Mouse (Mus musculus) brain, embryonic 18.5 days (tissue): ENCODE results near the gene Rabep2.
"Not testable (repeated sequence)": the region's sequence is repeated elsewhere in the genome, so short reads cannot be mapped to it uniquely, and the experiment has no call there.

Experiments used
- DNase-seq: peaks from one replicate; pipeline ENCODE4 v3.0.0-alpha.2; 2012; ENCODE audit warnings: low read depth, low spot score

Gene Rabep2

DNA sequence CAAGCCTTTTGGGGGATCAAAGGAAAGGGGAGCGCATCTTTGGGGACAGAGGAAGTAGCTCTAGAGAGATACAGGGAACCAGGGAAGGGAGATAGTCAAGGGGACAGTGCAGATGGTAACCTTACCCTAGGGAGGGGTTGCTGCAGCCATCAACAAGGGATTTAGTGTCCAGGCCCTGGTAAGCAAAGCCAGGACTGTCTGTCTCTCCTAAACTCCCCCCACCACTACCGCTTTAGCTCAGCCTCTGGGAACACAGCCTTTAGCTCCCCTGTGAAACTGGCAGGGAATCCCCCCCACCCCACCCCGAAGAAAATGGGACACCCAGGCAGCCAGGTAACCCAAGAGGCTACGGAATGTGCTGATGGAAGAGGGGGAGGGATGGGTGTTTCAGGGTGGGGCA is 35.0 kb downstream of the Rabep2 start:
- no peak for DNase-seq

DNA sequence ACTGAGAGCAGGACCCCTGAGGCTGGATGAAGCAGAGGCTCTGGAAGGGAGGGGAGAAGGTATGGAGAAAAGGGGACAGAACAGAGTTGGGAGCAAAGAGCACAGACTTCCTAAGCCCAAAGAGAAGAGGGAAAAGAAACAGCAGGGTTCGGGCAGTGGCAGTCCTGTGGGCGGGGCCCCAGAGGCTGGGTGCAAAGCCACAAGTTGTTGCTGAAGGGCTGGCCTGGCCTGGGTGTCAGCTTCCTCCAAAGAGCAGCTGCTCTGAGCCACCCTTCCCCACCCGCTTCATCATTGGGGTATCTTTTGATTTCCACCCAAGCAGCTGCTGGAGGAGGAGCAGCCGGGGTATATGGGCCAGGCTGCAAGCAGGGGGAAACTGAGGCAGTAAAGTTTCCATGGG is 35.6 kb downstream of the Rabep2 start:
- no peak for DNase-seq

DNA sequence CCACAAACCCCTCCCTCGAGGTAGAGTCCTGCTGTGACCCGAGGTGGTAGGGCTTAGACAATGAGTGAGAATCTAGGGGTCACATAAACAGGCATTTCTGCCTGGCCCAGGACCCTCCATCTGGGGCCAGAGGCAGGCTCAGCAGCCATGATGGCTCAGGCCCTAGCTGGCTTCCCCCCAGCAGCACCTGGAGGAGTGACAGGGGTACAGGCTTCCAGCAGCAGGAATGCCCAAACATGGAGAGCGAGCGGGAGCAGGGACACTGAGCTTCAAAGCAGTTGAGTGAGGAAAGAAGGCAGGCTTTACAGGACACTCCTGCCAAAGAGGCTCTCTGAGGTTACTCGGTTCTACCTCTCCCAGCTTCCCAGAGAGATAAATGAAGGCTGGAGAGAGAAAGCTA is 36.3 kb downstream of the Rabep2 start:
- no peak for DNase-seq

DNA sequence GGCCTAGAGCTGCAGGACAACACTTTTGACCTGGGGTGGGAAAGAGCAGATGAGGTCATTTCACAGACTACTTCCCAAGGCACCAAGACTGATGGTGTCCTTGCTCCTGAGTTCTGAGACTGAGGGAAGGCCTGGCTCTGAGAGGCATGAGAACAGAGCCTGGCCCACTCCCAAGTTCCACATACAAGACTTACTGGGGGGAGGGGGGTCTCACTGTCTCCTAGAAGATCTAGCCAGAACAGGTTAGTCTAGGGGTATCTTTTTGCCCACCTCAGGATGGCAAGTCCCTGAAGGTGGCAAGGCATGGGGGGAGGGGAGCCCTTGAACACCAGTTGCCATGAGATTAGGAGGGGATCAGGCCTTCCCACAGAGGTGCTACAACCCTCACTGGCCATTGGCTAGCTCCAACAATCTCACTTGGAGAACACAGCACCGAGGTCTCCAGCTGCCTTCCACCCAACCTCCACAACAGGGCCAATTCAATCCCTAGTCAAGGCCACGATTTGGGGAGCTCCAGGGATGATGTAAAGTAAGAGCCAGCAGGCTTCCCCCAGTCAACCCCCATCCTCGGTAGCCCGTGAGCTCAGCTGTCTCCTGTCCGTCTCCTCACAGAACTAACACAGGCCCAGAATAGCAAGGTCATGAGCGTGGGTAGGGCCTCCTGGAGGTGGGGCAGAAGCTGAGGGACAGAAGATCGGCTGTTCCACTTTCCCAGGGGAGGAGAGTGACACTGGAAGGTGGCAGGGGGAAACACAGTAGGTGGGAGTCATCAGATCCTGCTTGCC is 36.9 kb downstream of the Rabep2 start:
- DNase-seq: no peak

DNA sequence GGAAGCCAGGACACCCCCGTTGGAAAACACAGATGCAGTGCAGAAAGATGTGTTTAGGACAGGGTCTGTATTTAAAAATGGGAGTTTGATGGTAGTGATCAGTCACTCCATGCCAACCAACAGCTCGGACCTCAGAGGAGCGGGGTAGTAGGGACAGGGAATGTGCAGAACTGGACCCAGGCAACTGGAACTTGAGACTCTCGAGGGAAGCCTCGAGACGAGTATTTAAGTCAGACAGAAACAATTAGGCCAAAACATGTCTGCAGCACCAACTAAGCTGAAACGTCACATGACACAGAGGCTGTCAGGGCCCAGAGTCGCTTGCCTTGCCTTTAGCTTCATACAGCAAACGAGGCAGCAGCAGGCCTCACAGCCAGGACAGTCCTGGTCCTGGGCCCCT is 37.6 kb downstream of the Rabep2 start:
- DNase-seq: no peak

DNA sequence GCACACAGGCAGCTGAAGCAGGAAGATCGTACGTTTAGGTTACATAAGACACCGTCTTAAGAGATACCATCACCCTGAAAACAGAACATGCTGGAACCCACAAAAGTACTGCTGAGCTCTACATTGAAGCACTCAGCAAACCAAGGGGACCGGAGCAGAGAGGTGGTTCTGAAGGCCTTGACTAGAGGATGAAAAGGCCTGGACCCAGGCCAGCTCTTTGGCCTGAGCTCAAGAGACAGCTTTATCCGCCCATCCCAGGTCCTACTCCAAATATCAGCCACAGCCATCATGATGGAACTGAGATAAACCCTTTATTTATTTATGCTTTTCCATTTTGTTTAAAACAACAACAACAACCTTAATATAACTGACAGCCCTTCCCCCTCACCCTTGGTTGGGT is 38.1 kb downstream of the Rabep2 start:
- DNase-seq: no peak

DNA sequence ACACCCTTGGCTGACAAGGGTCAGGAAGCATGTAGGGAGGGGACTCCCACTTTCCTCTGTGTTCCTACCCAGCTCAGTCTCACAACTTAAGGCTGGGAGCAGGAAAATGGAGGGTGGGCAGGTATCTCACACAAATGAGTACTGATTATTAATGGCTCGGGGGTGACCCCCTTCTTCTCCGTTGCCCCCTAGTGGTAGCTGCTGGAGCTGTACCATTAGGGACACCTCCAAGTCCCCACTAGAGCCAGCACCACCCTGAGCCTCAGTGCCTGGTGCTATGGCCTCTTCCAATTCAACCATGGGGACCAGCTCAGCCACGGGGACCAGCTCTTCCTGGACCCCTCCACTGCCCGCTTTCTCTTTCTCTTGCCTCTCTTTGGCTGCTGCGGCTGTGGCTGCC is 38.7 kb downstream of the Rabep2 start:
- DNase-seq: no peak

DNA sequence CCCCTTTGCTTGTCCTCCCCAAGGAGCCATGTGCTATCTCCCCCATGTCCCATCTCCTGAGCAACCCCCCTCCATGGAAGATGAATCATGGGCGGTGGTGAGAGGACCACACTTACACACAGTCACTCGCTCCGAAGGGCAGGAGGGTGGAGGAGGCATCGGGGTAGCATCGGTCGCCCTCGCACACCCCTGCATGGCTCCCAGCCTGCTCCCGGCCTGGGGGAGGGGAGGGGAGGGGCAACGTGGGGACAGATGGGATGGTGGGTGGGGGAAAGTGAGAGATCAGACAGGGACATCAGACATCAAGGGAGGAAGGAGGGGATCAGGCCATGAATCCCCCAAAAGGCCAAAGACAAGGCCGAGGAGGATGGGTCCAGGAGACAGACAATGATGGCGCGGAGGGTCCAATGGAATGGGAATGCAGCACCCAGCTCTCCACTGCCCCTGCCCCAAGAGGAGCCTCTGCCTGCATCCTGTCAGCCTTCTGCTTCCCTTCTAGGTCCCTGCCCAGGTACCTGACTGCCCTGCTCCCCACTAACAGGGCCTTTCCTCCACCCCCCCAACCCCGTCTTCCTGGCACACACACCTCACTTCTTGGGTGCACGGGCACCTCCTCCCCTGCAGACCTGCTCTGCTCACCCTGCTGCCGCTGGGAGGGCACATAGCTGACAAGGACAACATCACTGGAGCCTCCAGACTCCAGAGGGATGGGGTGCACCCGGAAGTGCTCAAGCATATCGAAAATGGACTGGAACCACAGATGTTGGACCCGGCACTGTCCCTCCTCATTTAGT is 39.5 kb downstream of the Rabep2 start:
- DNase-seq: no peak

DNA sequence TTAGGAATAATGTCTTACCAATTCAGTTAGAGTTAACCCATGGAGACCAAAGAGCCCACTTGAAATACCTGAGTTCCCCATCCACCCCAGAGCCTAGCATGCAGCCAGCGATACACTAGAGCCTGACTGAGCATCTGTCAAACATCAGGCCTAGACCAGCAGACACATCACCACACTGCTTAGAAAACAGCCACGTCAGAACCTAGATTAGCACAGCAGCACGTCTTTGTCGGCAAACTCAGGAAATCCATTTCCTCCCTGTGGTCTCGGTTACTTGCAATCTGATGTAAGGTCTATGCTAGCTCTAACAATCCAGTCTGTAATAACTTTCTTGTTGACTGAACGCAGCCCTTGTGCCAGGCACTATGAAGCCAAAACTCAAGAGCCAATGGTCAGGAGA is 41.5 kb downstream of the Rabep2 start:
- no peak for DNase-seq

DNA sequence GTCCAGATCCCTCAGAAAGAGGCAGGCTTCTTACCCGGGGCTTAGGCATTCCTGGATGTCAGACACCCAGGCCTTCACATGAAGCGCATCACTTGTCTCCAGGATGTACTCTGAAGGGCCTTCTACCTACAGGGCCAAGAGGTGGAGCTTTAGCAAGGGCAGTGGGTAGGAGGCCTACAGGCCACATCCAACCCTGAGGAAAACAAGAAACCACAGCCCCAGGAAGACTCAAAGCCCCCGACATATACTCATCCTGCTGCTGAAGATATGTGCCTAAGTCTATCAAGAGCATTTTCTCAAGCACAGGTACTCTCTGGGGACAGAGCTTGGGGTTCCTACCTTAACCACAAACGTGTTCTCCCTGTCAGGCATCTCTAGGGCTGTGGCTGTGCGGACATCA is 42.8 kb downstream of the Rabep2 start:
- DNase-seq: no peak

DNA sequence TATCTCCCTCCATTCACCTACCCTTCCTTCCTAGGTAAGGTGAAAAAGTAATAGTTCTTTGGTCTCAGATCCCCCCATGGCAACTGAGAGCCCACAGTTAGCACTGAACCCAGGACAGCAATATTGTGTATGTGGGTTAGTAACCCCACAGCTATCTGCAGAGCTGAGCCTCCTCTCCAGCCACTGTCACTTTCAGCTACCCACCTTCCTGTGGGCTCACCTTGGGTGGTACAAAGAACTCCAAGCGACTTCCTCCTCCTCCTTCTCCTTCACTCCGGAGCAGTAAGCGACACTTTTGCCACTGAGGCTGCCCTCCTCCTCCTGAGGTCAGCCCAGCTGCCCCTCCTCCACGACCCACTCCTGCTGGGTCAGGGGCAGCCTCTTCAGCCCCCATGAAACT is 43.3 kb downstream of the Rabep2 start:
- no peak for DNase-seq

DNA sequence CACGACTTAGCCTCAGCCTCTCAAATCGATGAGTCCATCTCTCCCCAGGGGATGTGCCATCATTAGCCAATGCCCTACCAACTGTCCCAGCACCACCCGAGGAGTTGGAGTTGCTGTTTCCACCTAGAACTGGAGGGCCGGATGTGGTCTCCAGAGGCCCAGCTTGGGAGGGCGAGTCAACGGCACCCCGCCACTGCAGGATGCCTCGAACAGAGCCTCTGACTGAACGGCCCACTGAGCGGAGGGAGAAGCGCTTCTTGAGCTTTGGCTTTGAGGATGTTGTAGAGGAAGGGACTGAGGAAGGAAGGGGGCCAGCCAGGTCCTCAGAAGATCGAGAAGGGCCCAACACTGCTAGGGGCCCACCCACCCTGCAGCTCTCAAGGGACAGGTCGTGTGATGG is 43.7 kb downstream of the Rabep2 start:
- DNase-seq: no peak

DNA sequence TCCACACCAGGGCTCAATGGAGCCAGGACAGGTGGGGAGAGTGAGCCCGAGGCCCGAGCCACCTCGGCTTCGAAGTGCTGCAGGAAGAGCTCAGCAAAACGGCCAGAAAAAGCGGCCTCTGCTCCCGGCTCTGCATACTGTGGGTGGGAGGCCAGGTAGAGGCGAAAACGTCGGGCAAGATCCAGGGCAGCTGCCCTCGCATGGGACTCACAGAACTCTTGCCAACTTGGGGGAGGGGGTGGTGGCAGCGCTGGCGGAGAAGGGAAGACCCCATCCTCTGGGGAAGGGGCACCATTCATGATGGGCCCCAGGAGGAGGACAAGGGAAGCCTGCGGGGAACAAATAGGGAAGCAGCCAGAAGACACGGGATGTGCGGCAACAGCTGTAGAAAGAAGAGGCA is 44.2 kb downstream of the Rabep2 start:
- DNase-seq: no peak

DNA sequence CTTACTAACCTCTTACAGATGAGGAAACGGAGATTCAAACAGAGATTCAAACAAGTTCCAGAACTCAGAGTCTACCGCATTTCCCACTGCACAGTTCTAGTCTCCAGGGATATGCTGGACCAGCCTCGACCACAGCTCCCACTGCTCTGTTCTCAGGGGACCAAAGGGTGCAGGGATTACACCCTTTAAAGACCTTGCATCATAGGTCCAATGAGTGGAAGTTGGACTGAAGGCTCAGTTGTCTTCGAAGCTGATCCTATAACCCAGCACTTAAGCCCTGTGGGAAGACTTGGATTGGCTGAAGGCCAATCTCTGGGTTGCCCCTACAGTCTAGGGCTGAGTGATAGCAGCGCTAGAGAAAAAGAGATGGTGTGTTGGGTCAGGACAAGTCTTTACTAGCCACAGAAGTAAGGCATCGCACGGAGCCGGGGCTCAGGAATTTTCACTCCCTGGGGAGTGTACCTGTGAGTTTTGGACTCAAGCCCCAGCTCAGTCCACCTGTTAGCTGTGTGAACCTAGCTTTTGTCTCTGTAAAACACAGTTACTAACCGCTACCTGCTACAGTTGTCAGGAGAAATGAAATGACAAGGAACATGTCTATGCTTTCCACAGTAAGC is 45.0 kb downstream of the Rabep2 start:
- DNase-seq: no peak

DNA sequence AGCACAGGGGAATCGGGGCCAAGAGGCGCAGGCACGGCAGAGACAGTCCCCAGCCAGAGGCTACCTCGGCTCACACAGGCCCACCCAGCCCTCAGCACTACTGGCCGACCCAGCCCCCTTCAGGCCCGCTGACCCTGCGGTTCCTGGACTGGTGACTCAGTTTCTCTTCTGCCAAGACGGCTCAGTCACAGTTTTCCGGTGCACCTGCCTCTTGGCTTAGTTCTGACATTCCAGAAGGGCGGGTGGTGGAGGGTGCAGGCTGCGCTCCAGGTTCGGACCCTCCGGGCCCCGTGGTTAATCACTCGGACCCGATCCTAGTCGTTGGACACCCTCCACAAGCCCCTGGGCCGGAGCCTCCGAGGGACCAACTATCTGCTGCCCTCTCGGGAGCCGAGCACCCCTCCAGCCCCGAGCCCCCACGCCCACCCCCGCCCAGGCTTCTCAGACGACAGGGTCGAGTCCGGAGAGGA is 46.0 kb downstream of the Rabep2 start:
- DNase-seq: no peak

DNA sequence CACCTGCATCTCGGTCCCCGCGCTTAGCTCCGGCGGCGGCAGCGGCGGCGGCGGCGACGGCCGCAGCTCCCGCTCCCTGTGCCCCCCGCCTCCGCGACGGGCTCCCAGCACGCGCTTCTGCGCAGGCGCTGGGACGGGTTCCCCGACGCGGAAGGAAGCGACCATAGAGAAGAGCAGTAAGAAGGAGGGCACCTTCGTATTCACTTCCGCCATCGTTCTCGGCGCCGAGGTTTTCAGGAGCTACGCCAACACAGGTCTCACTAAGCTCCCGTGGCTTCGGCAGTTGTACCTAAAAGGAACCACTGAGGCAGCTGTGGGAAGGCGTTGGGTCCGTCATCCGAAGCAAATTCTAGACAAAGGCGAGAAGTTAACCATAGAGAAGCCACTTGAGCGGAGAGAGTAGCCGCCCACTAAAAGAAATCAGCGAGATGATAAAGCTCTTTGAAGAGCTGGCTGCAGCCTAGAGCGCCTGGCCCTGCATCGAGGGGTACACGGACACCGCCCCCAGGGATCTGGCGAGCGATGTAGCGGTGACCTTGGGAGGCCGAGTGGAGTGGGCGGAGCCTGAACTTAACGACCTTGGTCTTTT is 46.5 kb downstream of the Rabep2 start, which contains the start of gene Sh2b1:
Sh2b1 (minus strand) TSS at position 432 of the 589 bp plus-strand sequence.
- DNase-seq: peak; percentile 91

DNA sequence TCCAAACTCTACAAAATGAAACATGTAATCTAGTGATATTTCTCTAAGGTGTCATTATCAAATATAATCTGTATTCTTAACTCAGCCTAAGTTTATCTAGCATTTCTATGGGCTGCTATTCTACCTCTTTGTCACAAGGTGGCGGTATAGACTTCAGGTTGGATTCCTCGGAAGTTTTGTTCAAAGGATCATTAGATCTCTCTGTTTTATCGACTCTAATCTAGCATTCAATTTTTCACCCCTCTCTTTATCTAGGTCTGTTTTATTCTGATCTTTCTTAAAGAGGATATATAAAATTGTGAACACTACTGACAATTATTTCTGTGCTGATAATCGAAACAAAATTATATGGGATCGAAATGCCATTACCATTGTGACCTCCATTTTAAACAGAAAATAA is 53.1 kb downstream of the Rabep2 start:
- DNase-seq: no peak

DNA sequence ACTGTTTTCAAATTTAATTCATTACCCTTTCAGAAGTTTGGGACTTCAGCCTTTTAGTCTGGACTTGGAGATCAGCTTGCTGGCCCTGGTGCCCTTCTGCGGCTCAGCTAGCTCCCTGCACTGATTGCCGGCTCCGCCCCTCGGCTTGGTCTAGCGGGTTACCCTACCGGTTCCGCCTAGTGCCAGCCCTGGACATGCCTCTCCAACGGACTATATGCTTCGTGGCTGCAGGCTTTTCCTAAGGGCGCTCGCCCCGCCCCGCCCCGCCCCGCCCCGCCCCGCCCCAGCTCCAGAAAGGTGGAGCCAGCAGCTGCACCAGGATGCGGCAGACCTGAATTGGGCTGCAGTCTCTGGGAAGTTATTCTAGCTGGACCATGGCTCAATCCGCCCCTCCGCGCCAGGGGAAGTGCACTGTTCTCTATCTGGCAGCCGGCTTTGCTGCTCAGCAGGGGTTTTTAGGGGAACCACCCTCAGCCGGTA is 53.9 kb downstream of the Rabep2 start:
- no peak for DNase-seq

DNA sequence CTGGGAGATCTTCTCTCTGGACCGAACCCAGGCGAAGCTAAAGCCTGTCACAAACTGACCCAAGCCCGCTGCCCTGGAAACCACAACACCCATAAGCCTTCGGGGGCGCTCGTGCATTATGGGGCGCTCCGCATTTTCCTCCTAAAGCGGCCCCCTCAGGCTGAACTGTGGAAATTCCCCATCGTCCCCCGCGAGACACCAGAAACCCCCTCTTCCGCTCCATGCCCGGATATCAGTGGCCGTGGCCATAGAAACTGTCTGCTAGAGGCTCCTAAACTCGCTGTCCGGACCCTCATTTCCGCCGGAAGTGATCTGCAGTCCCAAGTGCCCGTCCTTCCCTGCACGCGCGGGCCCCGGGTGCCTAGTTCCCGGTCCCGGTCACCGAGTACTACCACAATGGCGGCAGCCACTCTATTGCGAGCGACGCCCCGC is 58.5 kb downstream of the Rabep2 start, which contains the start of gene Tufm:
Tufm (plus strand) TSS at position 310 of the 432 bp plus-strand sequence.
- DNase-seq: peak; percentile 96

DNA sequence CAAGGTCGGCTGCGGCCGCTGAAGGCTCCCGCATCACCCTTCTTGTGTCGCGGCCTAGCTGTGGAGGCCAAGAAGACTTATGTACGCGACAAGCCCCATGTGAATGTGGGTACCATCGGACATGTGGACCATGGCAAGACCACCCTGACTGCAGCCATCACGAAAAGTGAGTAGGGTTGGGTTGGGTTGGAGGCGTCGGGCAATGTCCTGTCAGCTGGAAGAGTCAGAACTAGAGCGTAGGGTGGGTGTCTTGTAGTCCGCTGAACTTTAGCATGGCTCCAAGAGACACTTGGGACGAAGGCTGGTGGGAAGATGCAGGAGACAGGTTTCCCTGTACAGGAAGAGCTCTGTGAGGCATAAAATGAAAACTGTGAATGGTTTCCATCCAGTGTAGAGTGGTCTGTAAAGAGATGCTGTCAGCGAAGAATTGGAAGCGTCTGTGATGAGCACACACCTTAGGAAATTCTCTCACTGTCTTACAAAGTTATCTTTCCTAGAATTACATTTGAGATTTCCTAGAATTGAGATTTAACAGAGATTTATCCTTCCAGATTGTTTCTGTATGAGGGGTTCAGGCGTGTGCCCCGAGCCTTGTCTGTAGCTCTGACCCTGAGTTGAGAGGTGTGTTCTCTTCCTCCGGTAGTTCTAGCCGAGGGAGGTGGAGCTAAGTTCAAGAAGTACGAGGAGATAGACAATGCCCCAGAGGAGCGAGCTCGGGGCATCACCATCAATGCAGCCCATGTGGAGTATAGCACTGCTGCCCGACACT is 59.2 kb downstream of the Rabep2 start:
- not testable (repeated sequence) for DNase-seq

DNA sequence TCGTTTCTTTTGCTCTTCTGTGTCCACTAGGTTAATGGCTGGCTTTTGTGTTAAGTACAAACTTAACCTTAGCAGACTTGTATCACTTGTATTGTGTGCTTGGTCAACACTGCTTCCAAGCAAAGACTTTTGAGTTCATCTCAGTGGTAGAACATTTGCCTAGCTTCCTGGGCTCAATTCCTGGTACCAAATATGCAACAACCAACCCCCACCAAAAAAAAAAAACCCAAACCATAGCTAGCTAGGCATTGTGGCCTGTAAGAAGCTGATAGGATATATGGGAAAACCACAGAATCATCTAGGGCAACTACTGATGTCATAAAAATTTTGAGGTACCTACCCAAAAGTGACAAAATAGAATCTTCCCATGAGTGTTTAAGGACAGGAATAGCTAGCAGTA is 62.4 kb downstream of the Rabep2 start:
- no peak for DNase-seq
